Mouse (Mus musculus) ovary, postnatal 14 days (tissue): Measurements from ENCODE around the gene Kcnj11.
A peak's percentile ranks its signal among the peaks of the same experiment; 100 is the strongest.

Experiments used
- DNase-seq: peaks from one replicate; pipeline ENCODE4 v3.0.0; 2022; ENCODE audit warnings: low spot score

Kcnj11 gene

DNA sequence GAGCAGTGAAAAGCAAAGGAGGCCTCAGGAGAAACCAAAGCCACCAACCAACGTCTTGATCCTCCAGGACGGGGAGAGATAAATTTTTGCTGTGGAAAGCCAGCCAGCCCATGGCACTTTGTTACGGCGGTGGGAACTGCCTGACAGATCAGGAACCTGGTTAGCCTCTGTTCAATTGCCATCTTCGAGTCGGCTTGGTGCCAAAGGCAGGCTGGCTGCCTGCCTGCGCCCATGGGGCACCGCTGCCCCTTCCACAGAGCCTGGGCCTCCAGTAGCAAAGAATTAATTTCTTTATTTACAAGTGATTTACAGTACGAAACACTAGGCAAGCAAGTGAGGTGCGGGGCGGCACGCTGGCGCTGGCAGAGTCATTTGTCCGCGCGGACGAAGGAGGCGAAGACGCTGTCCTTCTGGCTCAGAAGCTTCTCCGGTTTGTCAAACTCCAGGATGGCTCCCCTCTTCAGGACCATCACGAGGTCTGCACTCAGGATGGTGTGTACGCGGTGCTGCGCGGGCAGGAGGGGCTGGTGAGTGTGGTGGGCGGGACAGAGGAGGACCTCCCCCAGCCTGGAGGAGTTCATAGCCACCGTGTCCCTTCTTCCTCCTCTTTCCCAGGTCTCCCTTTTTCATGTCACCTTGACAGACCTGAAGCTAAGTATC is 3.8 kb upstream of the Kcnj11 start:
- DNase-seq: no peak

DNA sequence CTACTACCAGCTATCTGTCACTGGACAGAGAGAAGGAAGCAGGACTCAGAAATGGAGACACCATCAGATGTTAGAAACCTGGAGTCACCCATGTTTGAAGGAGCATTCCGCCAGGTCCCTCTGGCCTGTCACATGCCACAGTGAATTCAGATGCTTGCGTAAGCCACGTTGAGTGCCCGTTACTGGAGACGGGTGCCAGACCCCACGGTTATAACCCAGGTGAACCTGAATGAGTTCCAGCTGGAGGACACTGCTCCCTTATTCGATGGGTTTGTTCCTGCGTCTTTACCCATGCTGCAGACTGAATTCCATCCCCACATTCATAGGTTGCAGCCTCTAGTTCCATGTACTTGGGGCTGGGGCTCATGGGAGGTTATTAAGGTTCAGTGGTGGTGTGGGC is 3.2 kb upstream of the Kcnj11 start:
- DNase-seq: no peak

DNA sequence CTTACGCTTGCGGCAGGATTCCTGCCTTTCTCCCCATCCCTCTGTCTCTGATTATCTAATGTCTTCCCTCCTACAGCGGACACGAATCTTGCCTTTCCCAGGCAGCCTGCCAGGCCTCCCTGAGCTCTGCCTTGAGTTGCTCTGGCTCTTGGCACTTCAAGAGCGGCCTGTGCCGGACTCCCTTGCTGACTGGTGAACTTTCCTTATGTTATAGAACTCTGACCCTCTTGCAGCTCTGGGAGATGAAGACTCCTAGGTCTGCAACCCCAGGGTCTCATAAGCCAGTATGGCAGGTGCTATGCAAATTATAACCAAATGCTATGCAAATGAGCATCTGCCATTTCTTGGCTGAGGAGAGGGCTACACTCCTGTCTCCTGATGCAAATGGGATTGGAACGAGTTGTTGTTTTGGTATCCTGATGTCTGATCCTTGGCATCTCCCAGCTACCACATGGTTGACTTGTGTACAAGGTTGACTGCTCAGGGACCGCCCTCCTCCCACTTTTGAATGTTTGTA is 2.6 kb upstream of the Kcnj11 start:
- DNase-seq: no peak

DNA sequence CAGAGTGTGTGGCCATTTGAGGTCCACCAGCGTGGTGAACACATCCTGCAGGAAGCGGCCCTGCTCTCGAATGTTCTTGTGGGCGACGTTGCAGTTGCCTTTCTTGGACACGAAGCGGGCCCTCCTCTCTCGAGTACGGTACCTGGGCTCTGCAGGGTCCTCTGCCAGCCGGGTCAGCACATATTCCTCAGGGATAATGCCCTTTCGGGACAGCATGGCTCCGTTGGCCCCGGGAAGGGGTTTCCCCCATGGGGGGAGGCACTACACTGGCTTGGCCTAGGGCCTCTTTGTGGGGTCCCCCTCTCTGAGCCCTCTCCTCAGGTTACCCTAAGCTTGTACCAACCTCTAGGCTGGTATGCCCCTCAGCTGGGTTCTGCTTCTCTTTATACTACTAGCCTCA is 882 bp downstream of the Kcnj11 start:
- DNase-seq: no peak

DNA sequence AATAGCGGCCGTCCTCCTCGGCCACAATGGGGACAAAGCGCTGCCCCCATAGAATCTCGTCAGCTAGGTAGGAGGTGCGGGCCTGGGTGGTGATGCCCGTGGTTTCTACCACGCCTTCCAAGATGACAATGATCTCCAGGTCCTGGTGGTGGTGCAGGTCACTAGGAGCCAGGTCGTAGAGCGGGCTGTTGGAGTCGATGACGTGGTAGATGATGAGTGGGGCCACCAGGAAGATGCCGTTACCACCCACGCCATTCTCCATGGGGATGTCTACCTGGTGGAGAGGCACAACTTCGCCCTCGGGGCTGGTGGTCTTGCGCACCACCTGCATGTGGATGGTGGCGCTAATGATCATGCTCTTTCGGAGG is 1.7 kb downstream of the Kcnj11 start:
- no peak for DNase-seq

DNA sequence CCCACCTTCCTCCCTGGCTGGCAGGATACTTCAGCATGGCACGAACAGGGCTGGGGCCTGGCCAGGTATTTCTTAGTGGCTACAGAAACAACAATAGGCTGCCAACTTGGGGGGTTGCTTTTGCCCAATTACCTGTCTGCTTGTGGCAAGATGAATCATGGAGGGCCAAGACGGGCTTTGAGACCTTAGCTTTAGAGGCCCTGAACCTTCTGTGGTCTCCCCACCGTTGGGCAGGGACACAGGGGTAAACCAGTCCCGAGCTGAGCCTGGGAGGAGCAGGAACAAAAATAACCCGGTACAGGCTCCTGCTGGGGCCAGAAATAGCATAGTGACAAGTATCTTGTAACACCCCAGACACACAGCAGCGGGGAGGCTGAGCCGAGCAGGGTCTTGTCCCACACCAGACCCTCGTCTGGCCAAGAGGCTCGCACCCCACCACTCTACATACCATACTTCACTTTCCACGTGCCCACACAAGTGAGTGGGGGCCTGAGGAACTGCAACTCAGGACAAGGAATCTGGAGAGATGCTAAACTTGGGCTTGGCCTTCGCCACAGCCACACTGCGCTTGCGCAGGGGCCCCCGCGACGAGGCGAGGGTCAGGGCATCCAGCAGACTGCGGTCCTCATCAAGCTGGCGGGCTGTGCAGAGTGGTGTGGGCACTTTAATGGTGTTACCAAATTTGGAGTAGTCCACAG is 2.2 kb downstream of the Kcnj11 start:
- DNase-seq: no peak

DNA sequence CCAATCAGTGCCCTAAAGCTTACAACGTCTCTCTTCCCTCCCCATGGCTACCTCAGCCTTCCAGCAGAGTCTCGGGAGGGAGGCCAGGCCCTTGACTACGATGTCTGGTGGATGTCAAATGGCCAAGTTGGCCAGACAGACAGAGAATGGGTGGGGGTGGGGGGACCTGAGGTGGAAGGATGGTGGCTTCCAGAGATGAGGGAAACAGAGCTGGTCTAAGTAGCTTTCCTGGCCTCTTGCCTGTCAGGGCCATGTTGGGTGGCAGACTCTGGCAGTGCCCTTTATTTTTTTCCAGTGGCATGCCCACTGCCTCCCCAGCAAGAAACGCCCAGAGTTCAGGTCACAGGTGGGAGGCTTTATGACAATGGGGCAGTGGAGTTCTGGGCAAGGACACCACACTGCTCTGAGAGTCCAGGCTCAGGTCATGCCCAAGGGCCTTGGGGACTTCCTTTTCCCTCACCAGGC is 3.2 kb downstream of the Kcnj11 start:
- no peak for DNase-seq

DNA sequence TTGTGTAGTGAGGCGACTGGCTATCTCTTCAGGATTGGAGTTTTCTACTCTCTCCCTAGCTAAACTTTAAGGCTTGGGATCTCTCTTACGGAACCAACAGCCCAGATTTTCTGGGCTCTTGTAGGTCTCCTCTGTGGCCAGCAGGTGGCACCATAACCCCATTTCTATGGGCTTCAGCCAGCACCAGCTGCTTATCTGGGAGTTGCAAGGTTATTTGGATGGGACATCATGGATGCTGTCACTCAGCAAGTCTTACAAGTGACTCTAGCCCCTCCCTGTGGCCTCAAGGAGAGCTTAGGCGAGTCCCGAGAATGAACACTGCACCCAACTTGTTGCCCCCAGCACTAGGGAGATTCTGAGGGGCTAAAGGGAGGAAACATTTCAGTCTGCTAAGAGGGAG is 4.4 kb downstream of the Kcnj11 start:
- DNase-seq: peak; percentile 59

DNA sequence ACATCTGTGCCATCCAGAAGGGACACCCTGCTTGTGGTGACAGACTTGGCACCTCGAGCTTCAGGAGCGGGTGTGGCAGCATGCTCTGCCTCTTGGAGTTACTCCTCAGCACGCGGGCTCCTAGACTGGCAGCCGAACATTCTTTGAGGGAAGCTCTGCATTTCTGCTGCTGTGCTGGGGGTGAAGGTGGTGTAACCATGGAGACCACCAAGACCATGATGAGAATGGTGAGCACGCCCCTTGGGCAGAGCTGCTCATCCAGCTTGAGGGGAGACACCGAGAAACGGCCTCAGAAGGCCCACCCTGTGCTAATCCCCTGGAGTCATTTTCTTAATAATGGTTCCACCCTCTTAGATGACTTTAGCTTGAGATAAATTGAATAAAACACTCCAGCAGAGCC is 7.8 kb downstream of the Kcnj11 start:
- DNase-seq: no peak

DNA sequence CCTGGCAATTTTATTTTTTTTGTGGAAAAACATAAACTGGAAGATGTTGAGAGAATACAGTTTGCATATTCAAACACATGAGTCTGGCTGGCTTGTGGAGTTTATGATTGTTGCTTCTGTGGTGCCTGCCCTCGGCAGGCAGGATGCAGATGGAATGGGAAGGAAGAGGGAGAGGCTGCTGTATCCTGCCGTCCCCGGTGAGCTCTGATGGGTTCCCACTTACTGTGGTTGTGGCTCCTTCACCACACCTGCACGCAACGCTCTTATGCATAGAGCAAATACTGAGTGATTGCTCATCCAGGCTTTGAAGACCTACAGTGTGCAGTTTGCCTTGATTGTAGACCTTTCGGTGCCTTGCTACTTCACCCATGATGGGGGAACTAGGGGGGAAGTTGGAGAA is 12.3 kb downstream of the Kcnj11 start:
- no peak for DNase-seq

DNA sequence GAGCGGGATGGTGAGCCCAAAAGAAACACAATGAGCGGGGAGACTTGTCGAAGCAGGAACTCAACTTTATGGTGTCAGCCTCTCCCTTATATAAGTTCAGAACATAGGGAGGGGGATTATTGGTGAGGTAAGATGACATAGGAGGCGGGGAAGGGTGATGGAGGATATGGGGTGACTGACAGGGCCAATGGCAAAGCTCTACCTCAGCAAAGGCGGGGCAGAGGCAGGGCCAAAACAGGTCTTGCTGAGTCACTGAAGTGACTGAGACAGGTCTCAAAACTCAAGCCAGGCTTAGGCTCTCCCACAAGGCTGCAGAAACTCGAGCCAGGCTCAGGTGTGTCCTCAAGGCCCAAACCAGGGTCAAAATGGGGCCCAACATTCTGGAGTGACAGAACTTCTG is 14.2 kb downstream of the Kcnj11 start:
- no peak for DNase-seq

DNA sequence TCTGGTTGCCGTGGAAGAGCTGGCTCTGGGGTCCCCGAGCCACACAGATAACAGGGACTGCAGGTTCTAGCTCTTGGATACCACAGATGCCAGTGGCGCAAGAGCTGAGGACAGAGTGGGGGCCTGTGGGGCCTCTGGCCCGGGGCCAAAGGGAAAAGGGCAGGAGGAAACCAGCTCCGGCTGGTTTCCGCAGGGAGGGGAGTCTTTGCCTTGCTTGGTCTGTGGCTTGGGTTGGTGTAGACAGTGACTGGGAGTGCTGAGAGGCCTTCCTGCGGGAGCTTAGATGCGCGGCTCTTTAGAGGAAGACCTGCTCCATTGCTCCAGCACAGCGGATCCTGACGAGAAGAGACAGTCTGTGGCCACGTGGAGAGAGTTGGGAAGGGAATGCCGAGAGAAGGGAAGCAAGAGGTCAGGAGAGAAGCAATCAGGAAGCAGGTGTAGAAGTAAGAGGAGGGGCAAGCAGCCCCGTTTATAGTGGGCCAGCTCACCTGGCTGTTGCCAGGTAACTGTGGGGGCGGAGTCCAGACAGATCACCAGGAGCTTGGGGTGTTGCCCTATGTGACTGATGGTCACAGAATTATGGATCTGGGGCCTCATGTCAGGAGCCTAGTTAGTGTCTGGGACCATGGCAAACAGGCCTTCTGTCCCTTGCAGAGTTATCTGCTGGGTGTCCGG is 15.6 kb downstream of the Kcnj11 start:
- no peak for DNase-seq

DNA sequence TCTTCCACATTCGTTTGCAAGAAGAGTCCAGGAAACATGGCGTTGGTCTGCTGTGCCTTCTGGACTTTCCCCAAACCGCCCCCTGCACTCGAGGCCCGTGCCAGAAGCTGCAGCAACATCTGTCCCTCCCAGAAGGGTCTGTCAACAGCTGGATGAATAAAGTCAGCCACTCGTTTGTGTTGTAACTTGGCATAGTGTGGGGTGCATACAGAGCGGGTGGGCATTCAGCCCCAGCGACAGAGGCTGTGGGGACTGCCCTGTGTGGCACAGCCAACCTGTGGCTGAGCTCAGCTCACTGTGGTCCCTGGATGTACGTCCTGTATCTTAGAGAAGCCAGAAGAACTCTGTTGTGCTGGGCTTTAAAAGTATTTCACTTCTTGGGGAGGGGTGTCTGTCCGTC is 16.5 kb downstream of the Kcnj11 start:
- DNase-seq: no peak

DNA sequence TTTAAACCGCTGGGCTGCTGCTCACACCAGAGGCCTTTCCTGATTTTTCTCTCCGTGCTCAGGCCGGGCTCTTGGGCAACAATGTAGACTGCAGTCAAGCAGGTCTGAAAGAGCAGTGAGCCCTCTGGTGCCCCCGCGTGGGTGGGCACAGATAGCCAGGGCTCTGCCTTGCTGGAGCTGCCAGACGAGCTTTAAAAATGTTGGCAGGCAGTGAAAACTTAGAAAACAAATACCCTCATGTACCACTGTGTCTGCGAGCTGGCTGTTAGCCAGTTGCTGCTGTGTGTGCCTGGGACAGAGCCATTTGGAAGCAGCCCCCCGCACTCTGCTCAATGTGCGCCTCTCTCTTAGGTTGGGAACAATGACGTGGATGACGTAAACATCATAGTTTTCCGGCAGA is 22.9 kb downstream of the Kcnj11 start:
- no peak for DNase-seq

DNA sequence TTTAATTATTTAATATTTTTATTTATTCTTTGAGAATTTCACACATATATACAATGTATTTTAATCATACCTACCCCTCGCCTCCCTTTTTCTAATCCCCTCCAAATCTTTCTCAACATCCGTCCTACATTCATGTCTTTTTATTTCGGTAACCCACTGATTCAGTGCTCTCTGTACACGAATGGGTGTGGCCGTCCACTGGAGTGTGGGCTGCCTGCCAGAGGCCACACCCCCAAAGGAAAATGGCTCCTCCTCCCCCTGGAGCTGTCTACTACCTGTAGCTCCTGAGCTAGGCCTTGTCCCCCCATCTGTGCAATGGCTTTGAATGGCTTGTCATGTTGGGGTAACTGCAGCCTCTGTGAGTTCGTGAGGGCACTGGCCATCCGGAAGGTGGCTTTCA is 23.7 kb downstream of the Kcnj11 start:
- DNase-seq: no peak

DNA sequence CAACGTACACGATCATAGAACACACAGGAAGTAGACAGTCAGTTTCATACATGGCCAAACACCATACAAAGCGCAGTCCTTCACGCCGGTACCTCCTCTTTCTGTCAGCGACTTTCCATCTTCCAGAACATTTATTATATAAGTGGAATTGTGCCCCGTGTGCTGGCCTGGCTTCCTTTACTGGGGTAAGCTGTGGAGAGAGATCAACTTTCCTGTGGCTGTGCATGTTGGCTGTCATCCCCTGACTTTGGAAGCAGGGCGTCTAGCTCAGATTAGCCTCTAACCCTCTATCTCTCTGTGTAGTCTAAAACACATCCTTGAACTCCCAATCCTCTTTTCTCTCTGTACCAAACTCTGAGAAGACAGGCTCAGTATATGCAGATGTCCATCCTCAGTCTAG is 31.7 kb downstream of the Kcnj11 start:
- DNase-seq: no peak

DNA sequence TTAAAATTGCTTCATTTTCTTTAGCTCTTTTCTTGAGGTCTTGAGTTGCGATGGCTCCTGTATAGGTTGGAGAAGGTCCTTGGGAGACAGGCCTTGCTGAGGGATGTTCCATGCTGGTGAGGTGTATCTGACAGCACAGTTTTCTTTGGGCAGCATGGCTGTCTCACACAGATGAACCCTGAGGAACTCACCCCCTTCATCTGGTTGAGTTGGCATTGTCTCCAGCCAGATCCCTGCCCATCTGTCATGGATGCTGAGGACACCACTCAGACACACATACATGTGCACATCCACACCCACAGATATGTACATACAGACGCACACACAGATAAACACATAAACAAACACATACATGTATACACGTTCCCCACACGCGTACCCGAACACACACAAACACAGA is 37.3 kb downstream of the Kcnj11 start:
- DNase-seq: no peak

DNA sequence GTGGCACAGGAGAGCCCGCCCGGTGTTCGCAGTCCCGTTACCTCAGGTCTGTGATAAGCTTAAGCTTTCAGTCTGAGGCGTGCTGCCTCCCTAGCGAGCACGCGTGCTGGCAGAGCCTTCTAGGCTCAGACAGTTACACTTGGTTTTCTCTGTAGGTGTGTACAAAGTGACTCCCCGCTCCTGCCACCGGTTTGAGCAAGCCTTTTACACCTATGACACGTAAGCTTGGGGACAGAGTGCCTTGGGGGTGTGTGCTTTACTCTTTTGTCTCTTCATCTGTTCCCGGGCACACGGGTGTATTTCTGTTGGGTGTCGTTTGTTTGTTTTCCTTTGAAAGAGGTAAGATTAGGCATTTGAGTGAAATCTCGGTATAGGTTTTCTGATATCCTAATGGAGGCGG is 39.0 kb downstream of the Kcnj11 start:
- DNase-seq: no peak

DNA sequence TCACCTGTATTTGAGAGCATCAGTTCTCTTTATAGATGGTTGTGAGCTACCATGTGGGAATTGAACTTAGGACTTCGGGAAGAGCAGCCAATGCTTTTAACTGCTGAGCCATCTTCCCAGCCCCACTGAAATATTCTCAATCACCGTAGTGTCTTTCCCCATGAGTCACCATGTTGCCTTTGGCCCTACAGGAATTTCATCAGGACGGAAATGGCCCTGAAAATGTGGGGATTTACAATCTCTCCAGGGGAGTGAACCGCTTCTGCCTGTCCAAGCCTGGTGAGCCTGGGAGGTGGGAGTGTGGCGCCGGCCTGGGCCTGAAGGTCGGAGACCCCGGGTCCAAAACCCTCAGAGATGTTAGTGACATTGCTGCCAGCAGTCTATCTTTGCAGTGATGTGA is 39.9 kb downstream of the Kcnj11 start:
- DNase-seq: no peak

DNA sequence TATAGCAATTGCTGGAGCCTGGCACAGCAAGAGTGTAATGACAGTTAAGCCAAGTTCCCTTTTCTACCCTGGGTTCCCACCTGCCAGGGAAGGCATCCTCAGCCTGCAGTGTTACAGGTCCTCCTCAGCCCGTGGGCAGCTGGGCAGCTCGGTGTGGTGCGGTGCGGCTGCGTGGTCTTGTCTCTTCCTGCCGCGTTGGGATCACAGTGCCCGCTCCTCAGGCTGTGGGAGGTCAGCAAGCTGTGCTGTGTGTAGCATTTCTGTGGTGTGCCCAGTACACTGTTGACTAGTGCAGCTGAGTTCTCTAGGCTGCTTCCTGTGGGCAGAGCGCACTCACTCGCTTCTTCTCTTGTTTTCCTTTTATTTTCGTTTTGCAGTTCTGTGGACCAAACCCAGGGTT is 41.7 kb downstream of the Kcnj11 start:
- DNase-seq: no peak

DNA sequence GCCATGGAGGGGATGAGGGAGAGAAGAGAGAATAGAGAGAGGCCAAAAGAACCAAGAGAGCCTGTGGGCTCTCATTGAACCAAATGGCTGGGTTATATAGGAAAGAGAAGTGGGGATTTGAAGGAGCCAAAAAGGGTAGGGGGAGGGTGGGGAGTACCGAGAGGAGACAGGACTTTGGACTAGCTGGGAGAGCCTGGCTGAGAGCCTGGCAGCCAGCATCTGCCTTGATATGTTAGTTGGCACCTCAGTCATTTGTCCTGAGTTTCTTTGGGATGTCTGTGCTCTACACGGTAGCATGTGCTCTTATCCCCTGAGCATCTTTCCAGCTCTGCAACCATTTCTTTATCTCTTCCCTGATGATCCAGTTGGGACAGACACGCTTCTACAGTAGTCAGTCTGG is 47.0 kb downstream of the Kcnj11 start:
- no peak for DNase-seq

DNA sequence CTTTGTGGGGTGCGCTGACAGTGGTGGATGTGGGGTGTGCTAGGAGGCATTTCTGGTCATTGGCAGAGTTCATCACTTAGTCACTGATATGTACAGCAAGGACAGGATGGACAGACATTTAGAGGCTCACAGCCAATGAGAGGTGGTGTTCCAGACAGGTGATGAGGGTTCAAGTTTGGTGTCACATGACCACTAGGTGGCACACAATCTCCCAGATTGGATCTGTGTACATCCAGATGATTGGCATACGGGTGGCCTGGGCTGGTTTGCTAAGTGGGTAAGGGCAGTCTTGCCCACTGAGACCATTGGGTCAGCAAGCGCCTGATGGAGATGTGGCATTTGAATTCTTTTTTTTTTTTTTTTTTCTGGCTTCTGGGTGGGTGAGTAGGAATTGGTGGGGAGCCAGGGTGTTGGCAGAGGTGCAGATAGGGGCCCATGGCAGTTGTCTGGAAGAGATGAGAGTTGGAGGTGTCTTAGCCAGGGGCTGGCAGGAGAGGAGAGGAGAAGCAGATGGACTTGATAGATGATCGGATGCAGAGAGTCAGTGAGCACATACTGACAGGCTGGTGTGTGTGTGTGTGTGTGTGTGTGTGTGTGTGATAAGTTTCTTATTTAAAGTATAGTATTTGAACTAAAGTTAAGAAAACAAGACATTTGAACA is 48.3 kb downstream of the Kcnj11 start:
- DNase-seq: no peak

DNA sequence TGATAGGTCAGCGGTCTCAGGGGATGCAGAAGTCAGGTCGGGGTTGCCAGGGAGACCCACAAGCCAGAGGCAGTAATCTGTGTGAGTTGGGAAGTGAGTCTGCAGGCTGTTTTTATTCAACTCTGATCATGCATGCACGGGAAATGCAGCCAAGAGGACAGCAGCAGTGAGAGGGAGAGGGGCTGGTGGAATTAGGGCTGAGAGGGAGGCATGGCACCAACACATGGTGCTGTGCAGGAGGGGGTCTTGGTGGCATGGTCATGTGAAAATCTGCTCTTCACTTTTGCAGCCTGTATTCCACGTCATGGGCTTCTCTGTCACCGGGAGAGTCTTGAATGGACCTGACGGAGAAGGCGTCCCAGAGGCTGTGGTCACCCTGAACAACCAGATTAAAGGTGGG is 50.6 kb downstream of the Kcnj11 start:
- DNase-seq: no peak
